Mouse (Mus musculus) ES-E14 (cell line): ENCODE results near the gene Mrps18b. TPM values are rescaled to one million over a fixed set of nuclear protein-coding genes. Genes with fewer than 3 reads are reported as not detected.

Experiments used
- DNase-seq: peaks from one replicate; pipeline ENCODE4 v3.0.0-alpha.2; 2013; ENCODE audit warnings: low read depth, low spot score
- H3K27ac ChIP-seq: 2 replicates; pipeline ENCODE4 v1.5.1; 2012; ENCODE audit warnings: low read depth, mild to moderate bottlenecking, low read length, moderate library complexity, mixed read lengths; ENCODE audit not compliant: poor library complexity, insufficient read depth, severe bottlenecking
- H3K36me3 ChIP-seq: 2 replicates; pipeline ENCODE4 v1.6.1; 2012; ENCODE audit warnings: mild to moderate bottlenecking, low read length, moderate library complexity, mixed read lengths; ENCODE audit not compliant: control insufficient read depth, poor library complexity, insufficient read depth, severe bottlenecking
- H3K4me1 ChIP-seq, 2 experiments: fragments of 150-350 bp in 1 of 2; sonication (generic) in 1 of 2; 2 replicates each; pipeline ENCODE4 v1.6.1; 2012; ENCODE audit warnings: low read length in 2 of 2, mild to moderate bottlenecking in 1 of 2, mixed read lengths in 1 of 2; ENCODE audit not compliant: control insufficient read depth in 2 of 2, insufficient read depth in 2 of 2, poor library complexity in 1 of 2
- H3K4me3 ChIP-seq, 2 experiments: fragments of 150-350 bp in 1 of 2; sonication (generic) in 1 of 2; 2 replicates each; pipeline ENCODE4 v1.5.1; 2012; ENCODE audit warnings: low read length in 2 of 2, low read depth in 1 of 2, mild to moderate bottlenecking in 1 of 2, mixed read lengths in 1 of 2; ENCODE audit not compliant: insufficient read depth in 1 of 2, poor library complexity in 1 of 2, severe bottlenecking in 1 of 2
- H3K9ac ChIP-seq: 2 replicates; pipeline ENCODE4 v1.6.1; 2012; ENCODE audit warnings: low read depth, mild to moderate bottlenecking, low read length, mixed read lengths; ENCODE audit not compliant: poor library complexity, insufficient read depth, severe bottlenecking
- H3K9me3 ChIP-seq: fragments of 150-350 bp; sonication (generic); 2 replicates; pipeline ENCODE4 v1.6.1; 2012; ENCODE audit warnings: low read depth, mild to moderate bottlenecking, low read length; ENCODE audit not compliant: control insufficient read depth, insufficient read depth
- CHD2 ChIP-seq: IDR thresholded peaks from 2 replicates; pipeline ENCODE4 v1.6.1; 2014; ENCODE audit warnings: mild to moderate bottlenecking, low read depth, low read length, inconsistent platforms
- HCFC1 ChIP-seq: IDR thresholded peaks from 2 replicates; pipeline ENCODE4 v1.6.1; 2012; ENCODE audit warnings: low read length, inconsistent platforms, borderline replicate concordance; ENCODE audit not compliant: insufficient read depth
- MAFK ChIP-seq: IDR thresholded peaks from 2 replicates; pipeline ENCODE4 v1.6.1; 2014; ENCODE audit warnings: mild to moderate bottlenecking, low read depth, low read length, inconsistent platforms; ENCODE audit not compliant: insufficient read depth
- ZC3H11A ChIP-seq: IDR thresholded peaks from 2 replicates; pipeline ENCODE4 v1.6.1; 2012; ENCODE audit warnings: low read depth, mild to moderate bottlenecking, inconsistent platforms, low read length, borderline replicate concordance
- ZNF384 ChIP-seq: IDR thresholded peaks from 2 replicates; pipeline ENCODE4 v1.6.1; 2012; ENCODE audit warnings: low read depth, low read length, inconsistent platforms
- in situ Hi-C, 2 experiments: fragments of 600-800 bp; cut with MboI; formaldehyde crosslinking; loops; one replicate each; pipeline ENCODE4 v1.15.1; 2025; ENCODE audit warnings: low sequenced_read_pairs in 2 of 2, inconsistent platforms in 1 of 2; ENCODE audit not compliant: unreplicated experiment in 2 of 2
- total RNA-seq: library from RNA; depleted of rRNA; stranded (reverse); fragments of 300-350 nt; gene quantifications from 2 replicates; pipeline ENCODE4 v1.2.3, GENCODE M21; 2012

Mrps18b gene
- total RNA-seq, 1 experiment = 189 TPM

DNA sequence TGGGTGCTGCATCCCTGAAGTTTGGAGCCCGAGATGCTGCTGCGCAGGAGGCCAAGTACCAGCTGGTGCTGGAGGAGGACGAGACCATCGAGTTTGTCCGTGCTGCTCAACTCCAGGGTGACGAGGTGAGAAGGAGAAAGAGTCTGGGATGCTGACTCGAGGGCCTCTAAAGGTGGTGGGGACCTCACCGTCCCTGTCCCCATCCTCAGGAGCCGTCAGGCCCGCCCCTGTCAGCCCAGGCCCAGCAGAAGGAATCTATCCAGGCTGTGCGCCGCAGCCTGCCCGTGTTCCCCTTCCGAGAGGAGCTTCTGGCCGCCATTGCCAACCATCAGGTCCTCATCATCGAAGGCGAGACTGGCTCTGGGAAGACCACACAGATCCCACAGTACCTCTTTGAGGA is 33.3 kb downstream of the Mrps18b start:
- H3K36me3 ChIP-seq = peaks cover 45% of the 10 kb centered on the region
- no peak overlapping the region for H3K4me3 ChIP-seq
- H3K9me3 ChIP-seq = no peaks in the 10 kb centered on the region

DNA sequence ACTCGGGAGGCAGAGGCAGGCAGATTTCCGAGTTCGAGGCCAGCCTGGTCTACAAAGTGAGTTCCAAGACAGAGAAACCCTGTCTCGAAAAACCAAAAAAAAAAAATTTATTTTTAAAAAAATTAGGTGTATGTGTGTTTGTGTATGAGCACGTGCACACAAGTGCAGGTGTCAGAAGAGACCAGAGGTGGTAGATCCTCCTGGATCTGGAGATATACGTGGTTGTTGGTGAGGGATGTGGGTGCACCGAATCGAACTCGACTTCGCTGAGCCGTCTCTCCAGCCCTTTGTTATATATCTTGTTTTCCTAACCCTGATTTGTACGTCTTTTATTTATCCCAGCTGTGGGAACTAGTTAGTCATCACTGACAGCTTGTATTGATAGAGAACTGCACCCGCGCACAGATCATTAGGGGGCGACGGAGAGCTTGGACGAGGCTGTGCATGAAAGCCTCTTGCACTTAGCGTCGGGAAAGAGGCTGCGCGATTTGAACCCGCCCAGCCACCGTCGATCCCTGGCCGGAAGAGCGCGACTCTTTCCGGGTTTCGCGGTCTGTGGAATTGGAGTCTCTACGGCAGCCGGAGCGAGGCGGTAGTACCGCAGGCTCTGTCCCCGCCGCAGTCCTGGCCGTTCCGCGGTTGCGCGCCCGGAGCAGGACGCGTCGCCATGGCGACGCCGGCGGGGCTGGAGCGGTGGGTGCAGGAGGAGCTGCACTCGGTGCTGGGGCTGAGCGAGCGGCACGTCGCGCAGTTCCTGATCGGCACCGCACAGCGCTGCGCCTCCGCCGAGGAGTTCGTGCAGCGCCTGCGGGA is 36.7 kb downstream of the Mrps18b start, which contains the start of gene Dhx16:
Dhx16 (plus strand) TSS at position 575 of the 813 bp plus-strand sequence.
- Histone ChIP-seq H3K4me3 (peak within 1 kb of the TSS; percentile 86 to 89), H3K36me3 (peaks cover 29% of the 10 kb centered on the region), H3K9ac (peak within 1 kb of the TSS; percentile 79), H3K27ac (no peak within 1 kb of the TSS), H3K9me3 (no peaks in the 10 kb centered on the region), H3K4me1 (peaks cover 0 to 2% of the 10 kb centered on the region in 2 experiments; a peak in 1 of 4 replicates)
- peak; percentile 78 for TF ChIP-seq HCFC1
- TF ChIP-seq CHD2 = no peak
- in situ Hi-C loops = no loop called here
- peak; percentile 95 for DNase-seq

More for the DNA sequence above, 33.3 kb downstream of the Mrps18b start:
- DNase-seq = no peak
- TF ChIP-seq ZC3H11A = no peak
- TF ChIP-seq CHD2 = no peak
- TF ChIP-seq ZNF384 = no peak
- no peak for TF ChIP-seq MAFK
- TF ChIP-seq HCFC1 = no peak
- Histone ChIP-seq H3K4me1 (peaks cover 0 to 4% of the 10 kb centered on the region in 2 experiments; a peak in 1 of 4 replicates), H3K9ac (no peak overlapping the region), H3K27ac (no peak overlapping the region)
- in situ Hi-C loops = no loop called here

DNA sequence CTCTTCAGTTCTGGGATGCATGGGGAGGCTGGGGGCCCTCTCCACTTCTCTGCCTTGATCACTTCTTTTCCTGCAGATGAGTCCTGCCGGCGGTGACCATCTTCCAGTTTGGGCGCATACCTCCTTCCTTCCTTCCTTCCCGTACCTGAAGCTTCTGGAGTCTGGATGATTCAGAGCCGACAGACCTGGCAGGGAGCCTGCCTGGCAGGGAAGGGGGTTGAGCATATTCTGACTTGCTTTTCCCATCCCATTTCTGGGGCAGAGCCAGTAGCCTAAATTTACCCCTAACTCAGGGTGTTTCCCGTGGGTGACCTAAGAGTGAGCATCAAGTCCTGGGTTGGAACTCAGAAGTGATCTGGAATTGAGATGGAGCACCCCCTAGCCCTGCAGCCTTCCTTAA is 41.5 kb downstream of the Mrps18b start:
- peaks cover 10% of the 10 kb centered on the region for H3K36me3 ChIP-seq
- no peak for TF ChIP-seq HCFC1
- TF ChIP-seq ZC3H11A = no peak
- no peak overlapping the region for H3K9ac ChIP-seq
- H3K27ac ChIP-seq = no peak overlapping the region
- H3K4me1 ChIP-seq = peaks cover 0 to 3% of the 10 kb centered on the region in 2 experiments; a peak in 1 of 4 replicates
- no peak for DNase-seq
- no peaks in the 10 kb centered on the region for H3K9me3 ChIP-seq
- no peak overlapping the region for H3K4me3 ChIP-seq
- in situ Hi-C loops = loop anchor here in 1 of 2 experiments (5.0 kb wide), 1 partner anchor 47 kb away; no protein-coding TSS in a partner anchor

DNA sequence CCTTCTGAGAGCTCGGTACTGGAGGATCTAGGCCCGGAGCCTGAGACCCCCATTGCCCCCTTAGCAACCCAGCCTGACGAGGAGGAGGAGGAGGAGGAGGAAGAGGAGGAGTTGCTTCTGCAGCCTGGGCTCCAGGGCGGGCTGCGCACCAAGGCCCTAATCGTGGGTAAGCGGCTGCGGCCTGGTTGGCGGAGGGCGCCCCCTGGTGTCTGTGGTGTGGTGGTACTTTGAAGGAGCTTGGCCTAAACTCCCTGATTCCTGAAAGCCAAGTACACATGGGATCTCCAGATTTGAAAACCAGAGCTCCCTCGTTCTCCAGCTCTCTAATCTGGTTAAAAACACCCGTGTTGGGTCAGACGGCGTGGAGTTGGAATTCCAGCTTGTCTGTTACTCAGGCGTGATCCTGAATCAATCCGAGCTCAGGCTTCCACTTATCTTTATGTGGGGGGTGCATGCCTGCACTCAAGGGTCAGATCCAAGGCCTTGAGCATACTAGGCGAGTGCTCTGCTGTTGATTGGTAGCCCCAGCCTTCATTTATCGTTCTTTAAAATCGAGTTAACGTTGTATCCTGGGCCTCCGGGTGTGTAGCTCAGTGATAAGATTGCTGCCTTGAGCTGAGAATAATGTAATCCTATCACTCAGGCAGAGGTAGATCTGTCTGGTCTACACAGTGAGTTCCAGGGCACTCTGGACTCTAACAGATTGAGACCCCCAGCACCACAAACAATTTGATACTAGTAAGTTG is 42.2 kb downstream of the Mrps18b start:
- H3K36me3 ChIP-seq = peaks cover 10% of the 10 kb centered on the region
- H3K9ac ChIP-seq = peak overlapping the region; percentile 73; the same call in 1 of the 2 replicates
- H3K9me3 ChIP-seq = no peaks in the 10 kb centered on the region
- H3K4me1 ChIP-seq = peaks cover 0 to 3% of the 10 kb centered on the region in 2 experiments; a peak in 1 of 4 replicates
- DNase-seq = peak; percentile 74
- H3K27ac ChIP-seq = no peak overlapping the region; the same call in 1 of the 2 replicates
- in situ Hi-C loops = loop anchor here in 1 of 2 experiments (5.0 kb wide), 1 partner anchor 47 kb away; no protein-coding TSS in a partner anchor
- peak overlapping the region in 1 of 2 experiments; percentile 36; a peak in 1 of 4 replicates for H3K4me3 ChIP-seq
- TF ChIP-seq ZC3H11A = no peak
- TF ChIP-seq HCFC1 = no peak
- TF ChIP-seq ZNF384 = no peak
